Mouse (Mus musculus) lung, adult 2 months (tissue): ENCODE results near the gene Olfr32.
"Not testable (repeated sequence)": the region's sequence is repeated elsewhere in the genome, so short reads cannot be mapped to it uniquely, and the experiment has no call there.

Experiments
- CTCF ChIP-seq: fragments of 200-500 bp; IDR thresholded peaks from 2 replicates; pipeline ENCODE4 v1.5.1; 2011; ENCODE audit warnings: mild to moderate bottlenecking, low read length, control low read depth; ENCODE audit not compliant: insufficient read depth
- POLR2A ChIP-seq: fragments of 200-500 bp; IDR thresholded peaks from 2 replicates; pipeline ENCODE4 v1.6.1; 2011; ENCODE audit warnings: low read depth, mild to moderate bottlenecking, control low read depth, low read length, borderline replicate concordance; ENCODE audit errors: extremely low read depth

- TF ChIP-seq CTCF, POLR2A: not testable (repeated sequence)
Observed at GRCm38 (mm10) chr2:90187082-90187481, 45.0 kb upstream of the Olfr32 start.
